Mouse (Mus musculus) megakaryocyte-erythroid progenitor cell, adult 5 weeks (primary cell): ENCODE measurements around the gene Galnt5. TPM values are rescaled to one million over a fixed set of nuclear protein-coding genes. Genes with fewer than 3 reads are reported as not detected.

Experiments
- polyA plus RNA-seq: library from polyadenylated mRNA; stranded (reverse); fragments of >175 nt; gene quantifications from 2 replicates; pipeline ENCODE4 v1.2.3, GENCODE M21; 2012

Gene Galnt5
- not detected in 2 replicates for polyA plus RNA-seq

GRCm38 (mm10) chr2:57997752-57998430 is at the start of gene Galnt5:
Gene Galnt5, plus strand, starts transcription at chr2:57997884.

GRCm38 (mm10) chr2:58052821-58053581 is 55.3 kb downstream of the Galnt5 start, which contains the start of gene Ermn:
Gene Ermn, minus strand, starts transcription at chr2:58052864.

Other genes starting within 250 kb of the Galnt5 start
- gene Ermn, start 55.0 kb downstream of the Galnt5 start, polyA plus RNA-seq, result not detected in 2 replicates
- gene Cytip, start 197.6 kb downstream of the Galnt5 start, polyA plus RNA-seq, result 13.3 and 14.7 TPM in 2 replicates